Comparison of ENCODE assay signal across 8 mouse cellular contexts in genomic region chr2:32661509-32662107, GRCm38 (mm10). TPM values are rescaled to one million over a fixed set of nuclear protein-coding genes. Genes with fewer than 3 reads are reported as not detected.
DNase-seq lines count a peak whose midpoint lies in the region; ATAC-seq lines count a peak whose summit lies in the region.

No protein-coding gene starts in this region.

- H3K36me3 ChIP-seq in neural tube, embryonic 12.5 days = no peaks in the 10 kb centered on the region
- no peaks in the 10 kb centered on the region for H3K36me3 ChIP-seq in neural tube, embryonic 15.5 days
- peaks cover 35% of the 10 kb centered on the region for H3K36me3 ChIP-seq in heart, embryonic 13.5 days
- H3K36me3 ChIP-seq in limb, embryonic 13.5 days = no peaks in the 10 kb centered on the region

- no peak overlapping the region for H3K4me2 ChIP-seq in neural tube, embryonic 12.5 days (replicated peaks)
- no peak overlapping the region for H3K4me2 ChIP-seq in neural tube, embryonic 15.5 days
- H3K4me2 ChIP-seq in heart, embryonic 13.5 days = no peak overlapping the region
- H3K4me2 ChIP-seq in limb, embryonic 13.5 days (replicated peaks) = no peak overlapping the region

- no peak overlapping the region for H3K4me3 ChIP-seq in neural tube, embryonic 12.5 days
- H3K4me3 ChIP-seq in neural tube, embryonic 15.5 days (replicated peaks) = no peak overlapping the region
- no peak overlapping the region for H3K4me3 ChIP-seq in heart, embryonic 13.5 days
- H3K4me3 ChIP-seq in limb, embryonic 13.5 days = no peak overlapping the region

- H3K27ac ChIP-seq in neural tube, embryonic 12.5 days = no peak overlapping the region
- no peak overlapping the region for H3K27ac ChIP-seq in neural tube, embryonic 15.5 days (replicated peaks)
- peak overlapping the region; percentile 86 for H3K27ac ChIP-seq in heart, embryonic 13.5 days (replicated peaks)
- H3K27ac ChIP-seq in limb, embryonic 13.5 days = peak overlapping the region; percentile 22; the same call in 1 of the 2 replicates

- H3K4me1 ChIP-seq in neural tube, embryonic 12.5 days = no peaks in the 10 kb centered on the region
- peaks cover 5% of the 10 kb centered on the region; the same call in 1 of the 2 replicates for H3K4me1 ChIP-seq in neural tube, embryonic 15.5 days
- H3K4me1 ChIP-seq in heart, embryonic 13.5 days = peaks cover 50% of the 10 kb centered on the region
- peaks cover 14% of the 10 kb centered on the region for H3K4me1 ChIP-seq in limb, embryonic 13.5 days

- DNase-seq in testis, postnatal 10 days (ENCODE audit: low spot score) = peak; percentile 44
- DNase-seq in cerebellum, postnatal 10 days = no peak
- DNase-seq in layer of hippocampus, adult 11-12 months (ENCODE audit: low spot score) = no peak
- no peak for DNase-seq in cerebellum, adult 8-10 months

- H3K27me3 ChIP-seq in neural tube, embryonic 12.5 days (replicated peaks) = no peaks in the 10 kb centered on the region
- no peaks in the 10 kb centered on the region for H3K27me3 ChIP-seq in neural tube, embryonic 15.5 days (replicated peaks)
- no peaks in the 10 kb centered on the region for H3K27me3 ChIP-seq in heart, embryonic 13.5 days (replicated peaks)
- no peaks in the 10 kb centered on the region for H3K27me3 ChIP-seq in limb, embryonic 13.5 days

- H3K9me3 ChIP-seq in neural tube, embryonic 12.5 days = no peaks in the 10 kb centered on the region
- no peaks in the 10 kb centered on the region for H3K9me3 ChIP-seq in neural tube, embryonic 15.5 days (replicated peaks)
- no peaks in the 10 kb centered on the region for H3K9me3 ChIP-seq in heart, embryonic 13.5 days
- no peaks in the 10 kb centered on the region for H3K9me3 ChIP-seq in limb, embryonic 13.5 days

- WGBS in neural tube, embryonic 12.5 days = 69% methylated on average over 7 of the region's 7 CpGs
- WGBS in neural tube, embryonic 15.5 days = 54% methylated on average over 7 of the region's 7 CpGs
- WGBS in heart, embryonic 13.5 days = 13% methylated on average over 7 of the region's 7 CpGs
- WGBS in limb, embryonic 13.5 days = 52% methylated on average over 7 of the region's 7 CpGs

- H3K9ac ChIP-seq in neural tube, embryonic 12.5 days = 0 out of 2 replicates have a peak overlapping the region, but pooled peaks have one; percentile 8
- H3K9ac ChIP-seq in neural tube, embryonic 15.5 days (replicated peaks) = no peak overlapping the region
- H3K9ac ChIP-seq in heart, embryonic 13.5 days = peak overlapping the region; percentile 64
- no peak overlapping the region; the same call in 1 of the 2 replicates for H3K9ac ChIP-seq in limb, embryonic 13.5 days

- ATAC-seq in neural tube, embryonic 12.5 days (ENCODE audit: low FRiP score, low read depth) = no peak
- no peak for ATAC-seq in neural tube, embryonic 15.5 days (ENCODE audit: low FRiP score)
- peak; percentile 56 for ATAC-seq in heart, embryonic 13.5 days (ENCODE audit: extremely low read depth, insufficient number of reproducible peaks, low FRiP score, low TSS enrichment)
- ATAC-seq in limb, embryonic 13.5 days (ENCODE audit: low FRiP score, low read depth) = no peak

RNA-seq across cellular contexts. Expression of gene Eng, which starts 15.2 kb away (rescaled TPM):
- 28.8 and 33.0 TPM in 2 replicates for polyA plus RNA-seq in neural tube, embryonic 12.5 days (2016; fragmentation: Nextera tagmentation; extraction: Ambion mirVana)
- 29.6 and 40.5 TPM in 2 replicates for polyA plus RNA-seq in neural tube, embryonic 15.5 days (2015; fragmentation: Nextera tagmentation; extraction: Ambion mirVana)
- polyA plus RNA-seq in heart, embryonic 13.5 days (2015; fragmentation: Nextera tagmentation; extraction: Ambion mirVana) = 148 and 155 TPM in 2 replicates
- 43.5 and 45.6 TPM in 2 replicates for polyA plus RNA-seq in limb, embryonic 13.5 days (2015; fragmentation: Nextera tagmentation; extraction: Ambion mirVana)

RNA-seq across cellular contexts. Expression of gene Ak1, which starts 40.0 kb away (rescaled TPM):
- polyA plus RNA-seq in neural tube, embryonic 12.5 days (2016; fragmentation: Nextera tagmentation; extraction: Ambion mirVana) = 46.6 and 50.4 TPM in 2 replicates
- polyA plus RNA-seq in neural tube, embryonic 15.5 days (2015; fragmentation: Nextera tagmentation; extraction: Ambion mirVana) = 88.5 and 103 TPM in 2 replicates
- 302 and 318 TPM in 2 replicates for polyA plus RNA-seq in heart, embryonic 13.5 days (2015; fragmentation: Nextera tagmentation; extraction: Ambion mirVana)
- 42.0 and 49.8 TPM in 2 replicates for polyA plus RNA-seq in limb, embryonic 13.5 days (2015; fragmentation: Nextera tagmentation; extraction: Ambion mirVana)

RNA-seq across cellular contexts. Expression of gene Fpgs, which starts 42.3 kb away (rescaled TPM):
- 16.4 and 17.3 TPM in 2 replicates for polyA plus RNA-seq in neural tube, embryonic 12.5 days (2016; fragmentation: Nextera tagmentation; extraction: Ambion mirVana)
- polyA plus RNA-seq in neural tube, embryonic 15.5 days (2015; fragmentation: Nextera tagmentation; extraction: Ambion mirVana) = 19.3 and 20.6 TPM in 2 replicates
- polyA plus RNA-seq in heart, embryonic 13.5 days (2015; fragmentation: Nextera tagmentation; extraction: Ambion mirVana) = 19.0 and 21.3 TPM in 2 replicates
- 34.3 and 35.4 TPM in 2 replicates for polyA plus RNA-seq in limb, embryonic 13.5 days (2015; fragmentation: Nextera tagmentation; extraction: Ambion mirVana)

RNA-seq across cellular contexts. Expression of gene Cdk9, which starts 51.3 kb away (rescaled TPM):
- polyA plus RNA-seq in neural tube, embryonic 12.5 days (2016; fragmentation: Nextera tagmentation; extraction: Ambion mirVana) = 97.8 and 103 TPM in 2 replicates
- polyA plus RNA-seq in neural tube, embryonic 15.5 days (2015; fragmentation: Nextera tagmentation; extraction: Ambion mirVana) = 63.0 and 82.4 TPM in 2 replicates
- polyA plus RNA-seq in heart, embryonic 13.5 days (2015; fragmentation: Nextera tagmentation; extraction: Ambion mirVana) = 60.0 and 63.2 TPM in 2 replicates
- 106 and 112 TPM in 2 replicates for polyA plus RNA-seq in limb, embryonic 13.5 days (2015; fragmentation: Nextera tagmentation; extraction: Ambion mirVana)

RNA-seq across cellular contexts. Expression of gene Sh2d3c, which starts 59.2 kb away (rescaled TPM):
- polyA plus RNA-seq in neural tube, embryonic 12.5 days (2016; fragmentation: Nextera tagmentation; extraction: Ambion mirVana) = 41.8 and 45.1 TPM in 2 replicates
- polyA plus RNA-seq in neural tube, embryonic 15.5 days (2015; fragmentation: Nextera tagmentation; extraction: Ambion mirVana) = 50.1 and 51.5 TPM in 2 replicates
- 33.0 and 34.1 TPM in 2 replicates for polyA plus RNA-seq in heart, embryonic 13.5 days (2015; fragmentation: Nextera tagmentation; extraction: Ambion mirVana)
- 21.2 and 22.9 TPM in 2 replicates for polyA plus RNA-seq in limb, embryonic 13.5 days (2015; fragmentation: Nextera tagmentation; extraction: Ambion mirVana)

Comparison
In these comparisons a context has a peak if more than half of its experiments do, and no peak if none do; other contexts are left out.
1. H3K9ac ChIP-seq: peak in neural tube, embryonic 12.5 days (single experiment) and heart, embryonic 13.5 days (single experiment); none in neural tube, embryonic 15.5 days (single experiment) and limb, embryonic 13.5 days (single experiment).
2. H3K27ac ChIP-seq: peak in heart, embryonic 13.5 days (single experiment) and limb, embryonic 13.5 days (single experiment); none in neural tube, embryonic 12.5 days (single experiment) and neural tube, embryonic 15.5 days (single experiment).